Mouse (Mus musculus): ENCODE results near the gene G6pd2. TPM values are rescaled to one million over a fixed set of nuclear protein-coding genes. Genes with fewer than 3 reads are reported as not detected.

Gene G6pd2
- not detected for total RNA-seq (2023)

DNA sequence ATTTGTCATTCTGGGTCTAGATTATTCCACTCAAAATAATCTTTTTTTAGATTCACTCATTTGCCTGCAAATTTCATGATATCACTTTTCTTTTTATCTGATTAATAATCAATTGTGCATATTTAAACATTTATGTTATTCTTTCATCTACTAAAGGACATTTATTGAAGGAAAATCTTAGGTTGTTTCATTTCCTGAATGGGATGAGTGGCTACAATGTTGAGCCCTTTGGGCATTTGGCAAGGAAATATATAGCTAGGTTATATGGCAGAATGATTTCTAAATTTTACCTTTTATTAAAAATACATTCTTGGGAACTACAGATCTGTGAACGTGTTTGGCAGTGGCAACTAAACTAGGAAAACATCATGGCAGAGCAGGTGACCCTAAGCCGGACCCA is at the start of gene G6pd2:
Gene G6pd2 (plus strand): TSS at position 301 of the 400 bp plus-strand sequence.

Measured in CD8-positive naive resting alpha-beta T cell, adult 57 days (primary cell).